Mouse (Mus musculus): ENCODE measurements around the gene Aldh6a1. TPM values are rescaled to one million over a fixed set of nuclear protein-coding genes. Genes with fewer than 3 reads are reported as not detected.

The Aldh6a1 gene
- polyA plus RNA-seq, 1 experiment from 2014 or later = 31.4 TPM

GRCm38 (mm10) chr12:84385408-84385807, 65.4 kb downstream of the Aldh6a1 start:
- H3K27me3 ChIP-seq (ENCODE audit: control insufficient read depth, insufficient read depth, low read length) = no peaks in the 10 kb centered on the region
- H3K9ac ChIP-seq (replicated peaks; ENCODE audit: low read length) = no peak overlapping the region
- no peak for DNase-seq (ENCODE audit: low spot score)
- no peak overlapping the region for H3K4me3 ChIP-seq (ENCODE audit: low read depth, low read length)
- no peak for ATAC-seq (replicated peaks; ENCODE audit: insufficient number of reproducible peaks, low FRiP score, low TSS enrichment, low read depth)
- no peaks in the 10 kb centered on the region for H3K36me3 ChIP-seq (replicated peaks; ENCODE audit: control insufficient read depth, insufficient read depth, low read depth, low read length)
- H3K9me3 ChIP-seq (replicated peaks; ENCODE audit: control insufficient read depth, low read length) = no peaks in the 10 kb centered on the region
- H3K4me2 ChIP-seq (ENCODE audit: low read depth, low read length) = no peak overlapping the region
- no peak overlapping the region for H3K27ac ChIP-seq (replicated peaks; ENCODE audit: low read depth, low read length)
- H3K4me1 ChIP-seq (ENCODE audit: control insufficient read depth, insufficient read depth, low read length) = no peaks in the 10 kb centered on the region
- 88% methylated on average over 4 of the region's 4 CpGs for WGBS

GRCm38 (mm10) chr12:84384644-84385081, 66.1 kb downstream of the Aldh6a1 start:
- ATAC-seq (replicated peaks; ENCODE audit: insufficient number of reproducible peaks, low FRiP score, low TSS enrichment, low read depth) = no peak
- no peaks in the 10 kb centered on the region for H3K36me3 ChIP-seq (replicated peaks; ENCODE audit: control insufficient read depth, insufficient read depth, low read depth, low read length)
- H3K27me3 ChIP-seq (ENCODE audit: control insufficient read depth, insufficient read depth, low read length) = no peaks in the 10 kb centered on the region
- H3K4me1 ChIP-seq (ENCODE audit: control insufficient read depth, insufficient read depth, low read length) = no peaks in the 10 kb centered on the region
- DNase-seq (ENCODE audit: low spot score) = no peak
- WGBS = 87% methylated on average over 5 of the region's 5 CpGs
- no peak overlapping the region for H3K4me2 ChIP-seq (ENCODE audit: low read depth, low read length)
- no peaks in the 10 kb centered on the region for H3K9me3 ChIP-seq (replicated peaks; ENCODE audit: control insufficient read depth, low read length)
- no peak overlapping the region for H3K4me3 ChIP-seq (ENCODE audit: low read depth, low read length)
- H3K27ac ChIP-seq (replicated peaks; ENCODE audit: low read depth, low read length) = no peak overlapping the region
- no peak overlapping the region for H3K9ac ChIP-seq (replicated peaks; ENCODE audit: low read length)

- Histone ChIP-seq H3K9ac (replicated peaks; ENCODE audit: low read length) (no peak overlapping the region), H3K27me3 (ENCODE audit: control insufficient read depth, insufficient read depth, low read length) (no peaks in the 10 kb centered on the region), H3K4me3 (ENCODE audit: low read depth, low read length) (no peak overlapping the region), H3K4me2 (ENCODE audit: low read depth, low read length) (no peak overlapping the region), H3K27ac (replicated peaks; ENCODE audit: low read depth, low read length) (no peak overlapping the region), H3K9me3 (replicated peaks; ENCODE audit: control insufficient read depth, low read length) (no peaks in the 10 kb centered on the region), H3K4me1 (ENCODE audit: control insufficient read depth, insufficient read depth, low read length) (no peaks in the 10 kb centered on the region), H3K36me3 (replicated peaks; ENCODE audit: control insufficient read depth, insufficient read depth, low read depth, low read length) (no peaks in the 10 kb centered on the region)
- DNase-seq (ENCODE audit: low spot score) (no peak), ATAC-seq (replicated peaks; ENCODE audit: insufficient number of reproducible peaks, low FRiP score, low TSS enrichment, low read depth) (no peak)
- 82% methylated on average over 4 of the region's 4 CpGs for WGBS
Measured at GRCm38 (mm10) chr12:84382369-84382768, 68.4 kb downstream of the Aldh6a1 start.

Other genes starting within 250 kb of the Aldh6a1 start
- 3.6 and 4.1 TPM in 2 replicates for gene Elmsan1, start 232.1 kb downstream of the Aldh6a1 start, polyA plus RNA-seq (2014; fragmentation: Nextera tagmentation; extraction: Ambion mirVana)
- 12.9 and 14.7 TPM in 2 replicates for gene Ptgr2, start 165.8 kb downstream of the Aldh6a1 start, polyA plus RNA-seq (2014; fragmentation: Nextera tagmentation; extraction: Ambion mirVana)
- 111 and 114 TPM in 2 replicates for gene Zfp410, start 134.2 kb downstream of the Aldh6a1 start, polyA plus RNA-seq (2014; fragmentation: Nextera tagmentation; extraction: Ambion mirVana)
- gene Coq6, start 89.3 kb downstream of the Aldh6a1 start, polyA plus RNA-seq (2014; fragmentation: Nextera tagmentation; extraction: Ambion mirVana) = 47.2 and 54.3 TPM in 2 replicates
- 3.3 and 3.7 TPM in 2 replicates for gene Fam161b, start 89.2 kb downstream of the Aldh6a1 start, polyA plus RNA-seq (2014; fragmentation: Nextera tagmentation; extraction: Ambion mirVana)
- 9.0 and 10.9 TPM in 2 replicates for gene Entpd5, start 42.0 kb downstream of the Aldh6a1 start, polyA plus RNA-seq (2014; fragmentation: Nextera tagmentation; extraction: Ambion mirVana)
- gene Bbof1, start 41.9 kb downstream of the Aldh6a1 start, polyA plus RNA-seq (2014; fragmentation: Nextera tagmentation; extraction: Ambion mirVana) = 0.41 and 0.49 TPM in 2 replicates
- gene Rnf113a2, start 33.8 kb downstream of the Aldh6a1 start, polyA plus RNA-seq (2014; fragmentation: Nextera tagmentation; extraction: Ambion mirVana) = 29.4 and 30.0 TPM in 2 replicates
- gene Lin52, start 418 bp upstream of the Aldh6a1 start, polyA plus RNA-seq (2014; fragmentation: Nextera tagmentation; extraction: Ambion mirVana) = 35.8 and 36.1 TPM in 2 replicates
- 3.6 and 10.1 TPM in 2 replicates for gene Vsx2, start 118.8 kb upstream of the Aldh6a1 start, polyA plus RNA-seq (2014; fragmentation: Nextera tagmentation; extraction: Ambion mirVana)
- gene Abcd4, start 166.4 kb upstream of the Aldh6a1 start, polyA plus RNA-seq (2014; fragmentation: Nextera tagmentation; extraction: Ambion mirVana) = 6.3 and 6.5 TPM in 2 replicates
- not detected in 2 replicates for gene Vrtn, start 190.0 kb upstream of the Aldh6a1 start, polyA plus RNA-seq (2014; fragmentation: Nextera tagmentation; extraction: Ambion mirVana)
- not detected in 2 replicates for gene Syndig1l, start 247.8 kb upstream of the Aldh6a1 start, polyA plus RNA-seq (2014; fragmentation: Nextera tagmentation; extraction: Ambion mirVana)